Mouse (Mus musculus) liver, adult 2 months (tissue): ENCODE measurements around the gene Slc24a2. TPM values are rescaled to one million over a fixed set of nuclear protein-coding genes. Genes with fewer than 3 reads are reported as not detected.

Source experiments
- DNase-seq: peaks from one replicate; pipeline ENCODE4 v3.0.0-alpha.2; 2011; ENCODE audit warnings: low read depth, low spot score; ENCODE audit errors: extremely low read depth
- H3K27ac ChIP-seq: fragments of 200-500 bp; replicated peaks from 2 replicates; pipeline ENCODE4 v1.5.1; 2012; ENCODE audit warnings: low read depth, mild to moderate bottlenecking, control low read depth, inconsistent platforms, low read length; ENCODE audit not compliant: insufficient read depth
- H3K27me3 ChIP-seq: fragments of 200-500 bp; 2 replicates; pipeline ENCODE4 v1.6.1; 2012; ENCODE audit warnings: mild to moderate bottlenecking, moderate library complexity, low read length, inconsistent platforms; ENCODE audit not compliant: control insufficient read depth, insufficient read depth
- H3K36me3 ChIP-seq: fragments of 200-500 bp; 2 replicates; pipeline ENCODE4 v1.6.1; 2012; ENCODE audit warnings: low read length, inconsistent platforms; ENCODE audit not compliant: control insufficient read depth, insufficient read depth
- H3K4me1 ChIP-seq: fragments of 200-500 bp; 2 replicates; pipeline ENCODE4 v1.6.1; 2011; ENCODE audit warnings: low read length; ENCODE audit not compliant: control insufficient read depth, insufficient read depth
- H3K4me3 ChIP-seq: fragments of 200-500 bp; 2 replicates; pipeline ENCODE4 v1.5.1; 2011; ENCODE audit warnings: low read depth, mild to moderate bottlenecking, control low read depth, low read length, moderate library complexity; ENCODE audit not compliant: insufficient read depth
- H3K79me2 ChIP-seq: fragments of 200-500 bp; 2 replicates; pipeline ENCODE4 v1.6.1; 2012; ENCODE audit warnings: inconsistent platforms, mild to moderate bottlenecking, low read length, moderate library complexity; ENCODE audit not compliant: control insufficient read depth, insufficient read depth
- H3K9ac ChIP-seq: fragments of 200-500 bp; 2 replicates; pipeline ENCODE4 v1.6.1; 2012; ENCODE audit warnings: low read depth, mild to moderate bottlenecking, control low read depth, inconsistent platforms, low read length
- CTCF ChIP-seq: fragments of 200-500 bp; IDR thresholded peaks from 2 replicates; pipeline ENCODE4 v1.5.1; 2011; ENCODE audit warnings: low read depth, low read length, control low read depth
- POLR2A ChIP-seq: fragments of 200-500 bp; IDR thresholded peaks from 2 replicates; pipeline ENCODE4 v1.6.1; 2011; ENCODE audit warnings: low read length, control low read depth; ENCODE audit not compliant: insufficient read depth; ENCODE audit errors: extremely low read depth
- WGBS: fragments of 180-500 bp; shearing (Covaris S2); methylation state at CpG from one replicate; pipeline ENCODE4 v1.1.7; 2018; 5-methylcytosine and 5-hydroxymethylcytosine counted together
- polyA plus RNA-seq: library from polyadenylated mRNA; depleted of rRNA; stranded (reverse); fragments of >200 nt; gene quantifications from 2 replicates; pipeline ENCODE4 v1.2.3, GENCODE M21; 2012
- total RNA-seq: library from RNA; depleted of rRNA; stranded (reverse); fragments of >200 nt; gene quantifications from 2 replicates; pipeline ENCODE4 v1.2.3, GENCODE M21; 2014

The Slc24a2 gene
- total and polyA plus RNA-seq, 2 experiments = not detected

DNA sequence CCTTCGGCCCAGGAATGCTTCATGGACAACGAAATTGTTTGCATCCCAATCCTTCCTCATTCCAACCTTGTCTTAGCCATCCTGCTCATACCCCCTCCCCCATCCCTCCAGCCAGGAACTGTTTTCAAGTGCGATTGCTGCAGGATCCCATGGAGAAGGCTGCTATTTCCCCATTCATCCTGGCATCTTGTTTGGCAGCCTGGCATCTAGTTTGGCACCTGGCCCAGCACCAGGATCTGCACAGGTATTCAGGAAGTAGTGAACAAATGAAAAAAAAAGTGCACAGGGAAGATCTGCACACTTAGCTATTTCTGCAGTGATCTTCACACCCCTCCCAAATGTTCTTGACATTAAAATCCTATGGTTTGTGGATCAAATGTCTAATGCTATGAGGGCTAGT, 53.2 kb downstream of the Slc24a2 start:
- no peaks in the 10 kb centered on the region for H3K36me3 ChIP-seq
- H3K9ac ChIP-seq = no peak overlapping the region
- H3K27ac ChIP-seq = no peak overlapping the region
- WGBS = 60% methylated on average over 3 of the region's 3 CpGs
- H3K4me3 ChIP-seq = no peak overlapping the region
- no peaks in the 10 kb centered on the region for H3K4me1 ChIP-seq
- TF ChIP-seq POLR2A (no peak), CTCF (no peak)
- no peaks in the 10 kb centered on the region for H3K27me3 ChIP-seq
- no peak for DNase-seq
- no peaks in the 10 kb centered on the region for H3K79me2 ChIP-seq

DNA sequence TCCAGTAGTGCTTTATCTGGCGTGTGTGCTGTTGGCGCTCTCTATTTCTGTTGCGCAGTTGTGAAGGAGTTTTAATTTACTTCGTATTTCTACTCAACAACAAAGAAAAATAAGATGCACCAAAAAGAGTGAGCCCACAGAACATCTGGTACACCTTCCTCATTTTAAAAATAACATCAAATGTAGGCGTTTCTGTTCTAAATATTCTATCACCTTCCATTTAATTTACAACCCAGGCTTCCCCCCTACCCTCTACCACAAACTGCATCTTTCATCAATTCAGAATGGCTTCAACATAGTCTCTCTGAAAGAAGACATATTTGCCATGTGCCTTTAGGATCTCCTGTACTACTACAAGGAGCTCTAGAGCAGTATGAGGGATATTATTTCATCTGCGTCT, 66.3 kb downstream of the Slc24a2 start:
- no peaks in the 10 kb centered on the region for H3K4me1 ChIP-seq
- H3K79me2 ChIP-seq = no peaks in the 10 kb centered on the region
- no peaks in the 10 kb centered on the region for H3K36me3 ChIP-seq
- 85% methylated on average over 6 of the region's 6 CpGs for WGBS
- no peaks in the 10 kb centered on the region for H3K27me3 ChIP-seq
- no peak overlapping the region for H3K27ac ChIP-seq
- DNase-seq = no peak
- H3K9ac ChIP-seq = no peak overlapping the region
- TF ChIP-seq CTCF (no peak), POLR2A (no peak)
- H3K4me3 ChIP-seq = no peak overlapping the region

DNA sequence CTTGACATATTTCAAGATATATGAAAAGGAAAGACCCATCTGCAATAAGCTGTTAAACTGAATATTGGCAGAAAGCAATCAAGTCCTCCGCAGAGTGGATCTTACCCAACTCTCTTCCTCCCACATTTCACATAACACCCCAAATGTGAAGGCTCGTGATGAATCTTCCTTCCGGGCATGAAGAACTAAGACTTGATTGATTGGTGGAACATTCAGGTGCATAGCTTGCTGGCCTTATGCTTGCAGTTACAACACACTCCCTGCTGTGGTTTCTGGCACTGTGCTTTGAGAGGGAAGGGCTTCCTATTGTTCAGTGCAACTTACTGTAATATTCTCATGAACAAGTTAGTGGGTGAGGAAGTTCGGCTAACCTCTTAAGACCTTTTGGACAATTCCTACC, 72.2 kb downstream of the Slc24a2 start:
- Histone ChIP-seq H3K79me2 (no peaks in the 10 kb centered on the region), H3K9ac (no peak overlapping the region), H3K27ac (no peak overlapping the region), H3K36me3 (no peaks in the 10 kb centered on the region), H3K4me1 (no peaks in the 10 kb centered on the region; the same call in 1 of the 2 replicates), H3K4me3 (no peak overlapping the region), H3K27me3 (no peaks in the 10 kb centered on the region)
- no peak for TF ChIP-seq CTCF
- no peak for TF ChIP-seq POLR2A
- peak; percentile 34 for DNase-seq
- 50% methylated on average over 4 of the region's 4 CpGs for WGBS

DNA sequence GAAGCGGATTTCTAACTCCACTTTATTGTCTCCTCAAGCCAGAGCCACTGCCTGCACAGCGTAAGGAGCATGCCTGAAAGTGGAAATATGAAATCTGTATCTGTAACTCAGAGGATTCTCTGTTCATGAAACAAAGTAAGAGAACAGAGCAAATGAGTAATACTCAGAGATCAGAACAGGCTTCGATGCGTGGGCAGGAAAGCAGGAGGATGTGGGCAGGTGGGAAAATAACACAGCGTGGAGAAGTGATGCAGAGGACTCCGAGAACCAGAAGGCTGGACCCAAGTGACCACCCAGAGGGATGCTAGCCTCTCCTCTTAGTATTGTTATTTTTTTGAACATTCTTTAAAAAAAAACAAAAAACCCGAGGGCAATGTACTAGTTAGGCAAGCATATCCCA, 78.3 kb downstream of the Slc24a2 start:
- H3K36me3 ChIP-seq = no peaks in the 10 kb centered on the region
- no peaks in the 10 kb centered on the region for H3K4me1 ChIP-seq
- no peak for DNase-seq
- 86% methylated on average over 7 of the region's 7 CpGs for WGBS
- no peaks in the 10 kb centered on the region for H3K79me2 ChIP-seq
- H3K4me3 ChIP-seq = no peak overlapping the region
- H3K9ac ChIP-seq = no peak overlapping the region
- H3K27ac ChIP-seq = no peak overlapping the region
- H3K27me3 ChIP-seq = no peaks in the 10 kb centered on the region
- TF ChIP-seq POLR2A = no peak
- TF ChIP-seq CTCF = no peak

DNA sequence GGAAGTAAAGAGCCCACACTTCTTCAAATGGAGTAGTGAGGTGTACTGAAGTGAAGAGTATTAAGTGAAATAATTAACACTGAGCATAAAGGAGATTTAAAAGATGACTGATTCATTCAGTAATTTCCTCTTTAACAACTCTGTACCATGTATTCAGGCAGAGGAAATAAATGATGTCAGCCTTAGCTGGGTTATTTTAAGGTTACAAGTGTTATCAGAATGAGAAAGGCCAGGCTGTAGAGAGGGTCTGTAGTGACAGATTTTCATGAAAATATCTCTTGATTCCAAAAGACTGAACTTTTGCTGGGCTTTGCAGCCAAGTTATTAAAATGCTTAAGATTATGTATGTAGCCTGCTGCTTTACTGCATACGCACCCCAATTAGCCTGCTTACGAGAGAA, 80.7 kb downstream of the Slc24a2 start:
- Histone ChIP-seq H3K27me3 (no peaks in the 10 kb centered on the region), H3K4me3 (no peak overlapping the region), H3K9ac (no peak overlapping the region), H3K36me3 (no peaks in the 10 kb centered on the region), H3K27ac (no peak overlapping the region), H3K79me2 (no peaks in the 10 kb centered on the region), H3K4me1 (no peaks in the 10 kb centered on the region)
- no peak for DNase-seq
- 89% methylated on average over 2 of the region's 2 CpGs for WGBS
- TF ChIP-seq POLR2A (no peak), CTCF (no peak)

DNA sequence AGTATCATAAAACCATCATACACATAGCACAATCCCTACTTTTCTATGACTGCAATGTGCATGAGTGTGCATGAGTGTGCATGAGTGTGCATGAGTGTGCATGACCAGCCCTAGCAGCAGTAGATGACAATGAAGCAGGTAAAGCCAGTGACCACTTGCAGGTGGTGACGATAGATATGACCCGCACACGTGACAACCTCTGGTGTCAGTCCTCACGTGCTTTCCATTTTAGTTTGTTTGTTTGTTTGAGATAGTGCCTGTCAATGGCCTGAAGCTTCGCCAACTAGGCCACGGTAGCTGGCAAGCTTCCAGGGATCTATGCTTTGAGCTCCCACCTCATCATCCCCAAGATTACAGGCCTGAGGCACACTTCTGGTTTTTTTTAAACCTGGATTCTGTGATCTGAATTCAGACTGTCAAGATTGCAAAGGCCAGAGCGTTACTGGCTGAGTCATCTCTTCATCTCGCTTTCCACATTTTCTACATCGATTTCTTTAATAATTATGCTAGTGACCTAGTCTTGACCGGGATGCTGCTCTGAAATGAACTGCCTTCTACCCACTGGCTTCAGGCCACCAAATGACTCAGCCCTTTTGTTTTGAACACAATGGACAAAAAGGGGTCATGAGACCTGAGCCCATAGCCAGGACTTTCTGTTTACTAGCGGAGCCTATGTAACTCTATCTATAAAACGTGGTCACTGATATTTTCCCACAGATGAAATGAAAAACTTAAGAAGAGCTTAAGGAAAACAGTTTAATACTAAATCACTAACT, 88.5 kb downstream of the Slc24a2 start:
- DNase-seq = no peak
- no peak overlapping the region for H3K27ac ChIP-seq
- no peaks in the 10 kb centered on the region for H3K36me3 ChIP-seq
- H3K79me2 ChIP-seq = no peaks in the 10 kb centered on the region
- no peak overlapping the region for H3K9ac ChIP-seq
- no peaks in the 10 kb centered on the region for H3K4me1 ChIP-seq
- H3K27me3 ChIP-seq = no peaks in the 10 kb centered on the region
- H3K4me3 ChIP-seq = no peak overlapping the region
- 60% methylated on average over 12 of the region's 12 CpGs for WGBS
- no peak for TF ChIP-seq CTCF
- TF ChIP-seq POLR2A = no peak
